Mouse (Mus musculus): ENCODE measurements around the gene Lrit2. TPM values are rescaled to one million over a fixed set of nuclear protein-coding genes. Genes with fewer than 3 reads are reported as not detected.

Lrit2 gene
- polyA plus RNA-seq (2012; ENCODE audit: insufficient read depth, insufficient read length, low replicate concordance, missing spikeins) = not detected in 2 replicates

DNA sequence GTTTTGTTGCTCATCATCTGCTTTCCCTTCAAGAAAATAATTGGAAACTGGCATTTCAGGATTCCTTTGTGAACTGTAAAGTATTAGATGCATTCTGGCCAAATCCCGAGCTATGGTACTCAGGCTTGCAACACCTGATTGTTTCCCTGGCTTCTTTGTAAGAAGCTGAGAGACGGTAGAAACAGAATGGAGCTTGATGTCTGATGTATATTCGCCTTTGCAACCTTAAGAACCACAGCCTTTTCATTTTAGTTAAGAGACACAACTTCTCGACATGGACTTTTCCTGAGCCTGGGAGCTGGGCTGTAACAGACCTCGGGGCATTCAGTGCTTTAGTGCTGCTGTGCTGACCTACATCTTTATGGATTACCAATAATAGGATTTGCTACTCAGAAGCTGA lies at the start of gene Lrit2:
Lrit2 (plus strand) TSS at position 301 of the 400 bp plus-strand sequence.
- H3K4me3 ChIP-seq (ENCODE audit: insufficient read depth, low read depth, low read length) = no peak within 1 kb of the TSS
- no peak within 1 kb of the TSS for H3K27ac ChIP-seq (ENCODE audit: insufficient read depth, low read depth, low read length)
- WGBS = 80% methylated on average over 5 of the region's 5 CpGs
- no peak for TF ChIP-seq POLR2A (IDR thresholded peaks at IDR 0.05; ENCODE audit: insufficient read depth, low read depth, low read length)
- TF ChIP-seq CTCF (IDR thresholded peaks at IDR 0.05; ENCODE audit: insufficient read depth, low read depth, low read length) = no peak
- H3K4me1 ChIP-seq (ENCODE audit: control insufficient read depth, insufficient read depth, low read length) = no peaks in the 10 kb centered on the region

DNA sequence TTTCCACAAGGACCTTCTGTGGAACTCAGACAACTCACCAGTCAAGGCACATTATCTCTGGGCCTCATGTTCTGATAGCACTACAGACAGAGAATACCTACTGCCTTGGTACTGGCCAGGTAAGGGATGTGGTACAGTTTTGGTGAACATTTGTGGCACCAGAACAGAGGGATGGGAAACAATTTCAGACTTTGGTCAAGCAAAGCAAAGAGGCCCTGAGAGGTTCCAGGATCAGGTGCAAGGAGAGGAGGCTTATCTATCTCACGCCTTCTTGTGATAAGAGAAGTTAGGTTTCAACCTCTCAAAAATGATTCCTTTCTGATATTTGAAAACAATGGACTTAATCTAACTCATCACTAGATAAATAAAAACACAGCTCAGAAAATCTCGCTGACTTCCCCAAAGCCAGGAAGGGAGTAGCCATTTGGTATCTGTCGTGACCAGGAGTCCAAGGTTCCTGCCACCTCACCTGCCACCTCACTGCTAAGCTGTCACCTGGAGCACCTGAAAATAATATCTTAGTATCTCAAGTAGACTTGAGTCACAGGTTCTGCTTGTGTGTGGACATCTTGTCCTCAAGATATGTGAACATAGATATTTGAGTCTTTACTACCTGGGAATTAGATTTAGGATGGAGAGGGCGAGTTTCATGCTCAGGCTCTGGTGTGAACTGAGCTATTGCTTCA lies 40.3 kb upstream of the Lrit2 start:
- TF ChIP-seq POLR2A (IDR thresholded peaks at IDR 0.05; ENCODE audit: insufficient read depth, low read depth, low read length) (no peak), CTCF (IDR thresholded peaks at IDR 0.05; ENCODE audit: insufficient read depth, low read depth, low read length) (no peak)
- Histone ChIP-seq H3K4me3 (ENCODE audit: insufficient read depth, low read depth, low read length) (no peak overlapping the region), H3K4me1 (ENCODE audit: control insufficient read depth, insufficient read depth, low read length) (peaks cover under 1% of the 10 kb centered on the region; the same call in 1 of the 2 replicates), H3K27ac (ENCODE audit: insufficient read depth, low read depth, low read length) (no peak overlapping the region)
- 92% methylated on average over 4 of the region's 4 CpGs for WGBS

DNA sequence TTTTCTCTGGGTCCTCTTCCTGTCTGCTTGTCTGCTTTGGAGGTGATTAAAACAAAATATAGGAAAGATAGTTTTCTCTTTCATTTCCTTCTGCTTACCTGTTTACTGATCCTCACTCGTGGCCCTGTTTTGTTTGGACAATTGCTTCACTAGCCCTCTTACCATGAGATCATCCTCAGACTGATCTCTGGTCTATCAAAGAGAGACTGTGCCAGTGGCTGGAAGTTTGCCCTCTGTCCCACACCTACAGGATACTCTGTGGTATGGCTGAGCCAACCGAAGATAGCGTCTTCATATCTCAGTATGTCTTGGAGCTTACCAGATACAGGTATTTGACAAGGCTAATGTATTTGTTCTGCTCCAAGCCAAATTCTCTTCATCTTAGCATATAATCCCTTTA lies 39.8 kb upstream of the Lrit2 start:
- WGBS = 93% methylated on average over 3 of the region's 3 CpGs
- TF ChIP-seq POLR2A (IDR thresholded peaks at IDR 0.05; ENCODE audit: insufficient read depth, low read depth, low read length) (no peak), CTCF (IDR thresholded peaks at IDR 0.05; ENCODE audit: insufficient read depth, low read depth, low read length) (no peak)
- H3K4me3 ChIP-seq (ENCODE audit: insufficient read depth, low read depth, low read length) = no peak overlapping the region
- H3K4me1 ChIP-seq (ENCODE audit: control insufficient read depth, insufficient read depth, low read length) = peaks cover 3% of the 10 kb centered on the region; the same call in 1 of the 2 replicates
- no peak overlapping the region for H3K27ac ChIP-seq (ENCODE audit: insufficient read depth, low read depth, low read length)

DNA sequence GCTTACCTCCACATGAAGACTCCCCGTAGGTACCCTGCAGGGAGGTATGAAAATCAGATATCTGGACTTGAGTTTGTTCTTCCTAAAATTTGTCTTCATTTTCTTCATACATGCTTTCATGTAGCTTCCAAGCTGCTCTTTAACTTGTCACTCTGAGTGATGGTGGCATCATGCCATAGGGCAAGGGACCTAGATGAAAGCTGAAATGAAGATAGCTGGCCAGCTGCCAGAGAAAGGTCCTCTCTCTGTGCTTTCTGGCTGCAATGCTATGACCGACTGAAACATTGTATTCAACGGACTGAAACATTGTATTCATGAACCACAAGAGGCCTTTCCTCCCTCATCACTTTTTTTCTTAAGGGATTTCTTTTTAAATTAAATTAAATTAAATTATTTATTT lies 39.2 kb upstream of the Lrit2 start:
- H3K4me1 ChIP-seq (ENCODE audit: control insufficient read depth, insufficient read depth, low read length) = peaks cover 3% of the 10 kb centered on the region; the same call in 1 of the 2 replicates
- H3K27ac ChIP-seq (ENCODE audit: insufficient read depth, low read depth, low read length) = no peak overlapping the region
- 82% methylated on average over 3 of the region's 3 CpGs for whole genome bisulfite sequencing
- H3K4me3 ChIP-seq (ENCODE audit: insufficient read depth, low read depth, low read length) = no peak overlapping the region
- TF ChIP-seq POLR2A (IDR thresholded peaks at IDR 0.05; ENCODE audit: insufficient read depth, low read depth, low read length) = no peak
- no peak for TF ChIP-seq CTCF (IDR thresholded peaks at IDR 0.05; ENCODE audit: insufficient read depth, low read depth, low read length)

DNA sequence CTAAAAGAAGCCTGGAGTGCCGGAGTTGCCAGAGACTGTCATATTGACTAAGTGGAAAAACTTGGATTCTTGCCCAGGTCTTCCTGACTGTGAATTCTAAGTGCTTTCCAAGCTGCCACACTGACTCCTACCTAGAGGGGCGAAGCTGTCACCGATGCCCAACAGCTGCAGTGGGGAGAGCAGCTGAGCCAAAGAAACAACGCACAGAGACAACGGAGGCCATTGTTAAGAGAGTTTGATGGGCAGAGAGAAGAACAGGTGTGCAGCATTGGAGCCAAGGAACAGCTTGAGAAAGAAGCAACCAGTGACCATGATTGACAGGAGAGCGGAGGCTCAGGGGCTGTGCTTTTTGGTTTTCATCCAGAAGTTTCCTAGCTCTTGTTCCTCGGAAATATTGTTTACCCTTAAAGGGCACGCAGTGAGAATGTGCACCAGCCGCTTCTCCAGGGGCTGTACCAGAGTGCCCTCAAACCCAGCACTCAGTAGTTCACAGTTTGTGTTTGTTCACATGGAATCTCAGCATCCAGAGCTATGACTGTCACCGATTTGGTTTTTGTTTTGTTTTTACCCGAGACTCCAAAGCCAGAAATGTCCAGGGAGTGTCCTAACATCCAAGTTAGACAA lies 35.1 kb upstream of the Lrit2 start:
- no peak overlapping the region for H3K4me3 ChIP-seq (ENCODE audit: insufficient read depth, low read depth, low read length)
- peaks cover 3% of the 10 kb centered on the region; the same call in 1 of the 2 replicates for H3K4me1 ChIP-seq (ENCODE audit: control insufficient read depth, insufficient read depth, low read length)
- TF ChIP-seq POLR2A (IDR thresholded peaks at IDR 0.05; ENCODE audit: insufficient read depth, low read depth, low read length) (no peak), CTCF (IDR thresholded peaks at IDR 0.05; ENCODE audit: insufficient read depth, low read depth, low read length) (no peak)
- H3K27ac ChIP-seq (ENCODE audit: insufficient read depth, low read depth, low read length) = no peak overlapping the region
- 29% methylated on average over 11 of the region's 11 CpGs for WGBS

DNA sequence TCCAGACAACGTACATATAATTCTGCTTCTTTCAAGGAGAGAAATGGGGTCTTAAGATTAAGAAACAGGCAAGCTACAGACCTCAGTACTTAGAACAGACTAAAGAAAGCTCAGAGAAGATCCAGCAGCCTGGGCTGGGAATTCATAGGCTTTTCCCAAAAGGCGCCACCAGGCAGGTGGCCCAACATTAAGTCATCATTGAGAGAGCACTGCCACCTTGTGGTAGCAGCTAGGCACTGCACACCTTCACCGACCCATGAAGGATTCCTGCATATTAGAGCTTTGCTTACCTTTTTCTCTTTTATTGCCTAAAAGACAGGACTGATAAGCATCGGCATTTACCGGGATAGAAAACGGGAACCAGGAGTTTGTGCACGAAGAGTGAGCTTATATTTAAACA lies 34.5 kb upstream of the Lrit2 start:
- 13% methylated on average over 7 of the region's 7 CpGs for WGBS
- no peak for TF ChIP-seq POLR2A (IDR thresholded peaks at IDR 0.05; ENCODE audit: insufficient read depth, low read depth, low read length)
- TF ChIP-seq CTCF (IDR thresholded peaks at IDR 0.05; ENCODE audit: insufficient read depth, low read depth, low read length) = peak; percentile 63; the same call in 1 of the 2 replicates
- Histone ChIP-seq H3K27ac (ENCODE audit: insufficient read depth, low read depth, low read length) (no peak overlapping the region), H3K4me3 (ENCODE audit: insufficient read depth, low read depth, low read length) (no peak overlapping the region), H3K4me1 (ENCODE audit: control insufficient read depth, insufficient read depth, low read length) (peaks cover 3% of the 10 kb centered on the region; the same call in 1 of the 2 replicates)

DNA sequence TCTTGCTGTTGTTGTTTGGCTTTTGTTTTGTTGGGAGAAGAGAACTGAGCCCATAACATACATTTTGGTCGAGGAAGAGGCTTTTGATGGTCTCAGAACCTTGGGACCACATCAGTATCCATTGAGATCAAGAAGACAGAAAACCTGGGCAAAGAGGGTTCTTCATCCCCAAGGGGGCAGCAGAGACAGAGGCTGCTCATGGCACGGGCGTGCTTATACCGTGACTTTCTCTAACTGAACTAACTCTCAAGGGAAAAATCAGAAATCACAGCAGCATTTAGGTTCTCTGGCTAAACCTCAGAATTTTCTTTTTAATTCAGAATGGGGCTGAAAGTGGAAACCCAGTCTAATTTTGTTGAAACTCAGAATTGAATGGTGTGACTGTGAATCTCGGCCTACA lies 33.3 kb upstream of the Lrit2 start:
- WGBS = 50% methylated on average over 5 of the region's 5 CpGs
- Histone ChIP-seq H3K27ac (ENCODE audit: insufficient read depth, low read depth, low read length) (no peak overlapping the region), H3K4me1 (ENCODE audit: control insufficient read depth, insufficient read depth, low read length) (peaks cover 3% of the 10 kb centered on the region; the same call in 1 of the 2 replicates), H3K4me3 (ENCODE audit: insufficient read depth, low read depth, low read length) (no peak overlapping the region)
- no peak for TF ChIP-seq POLR2A (IDR thresholded peaks at IDR 0.05; ENCODE audit: insufficient read depth, low read depth, low read length)
- TF ChIP-seq CTCF (IDR thresholded peaks at IDR 0.05; ENCODE audit: insufficient read depth, low read depth, low read length) = no peak

DNA sequence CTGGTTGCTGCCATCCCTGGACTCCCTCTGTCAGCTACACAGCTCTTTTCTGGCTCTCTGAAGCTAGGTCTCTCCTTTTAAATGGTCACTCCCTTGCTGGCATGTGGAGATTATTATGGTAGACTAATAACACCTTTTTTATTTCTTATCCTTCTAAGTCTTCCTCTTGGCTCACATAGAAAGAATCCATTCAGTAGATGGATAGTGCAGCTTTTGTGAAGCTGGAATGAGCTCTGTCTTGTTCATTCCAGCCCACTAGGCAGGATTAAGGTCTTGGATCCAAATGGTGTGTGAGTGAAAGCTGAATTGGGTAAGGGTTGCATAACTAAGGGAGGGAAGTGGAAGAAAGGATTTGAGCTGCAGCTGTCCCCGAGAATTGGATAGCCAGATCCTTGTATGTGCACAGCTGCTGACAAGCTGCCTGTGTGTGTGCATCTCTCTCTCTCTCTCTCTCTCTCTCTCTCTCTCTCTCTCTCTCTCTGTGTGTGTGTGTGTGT lies 18.8 kb upstream of the Lrit2 start, which contains the start of gene Rgr:
Rgr (minus strand) TSS at position 51 of the 497 bp plus-strand sequence.
- 46% methylated on average over 1 of the region's 1 CpGs for WGBS
- Histone ChIP-seq H3K27ac (ENCODE audit: insufficient read depth, low read depth, low read length) (no peak within 1 kb of the TSS), H3K4me3 (ENCODE audit: insufficient read depth, low read depth, low read length) (no peak within 1 kb of the TSS), H3K4me1 (ENCODE audit: control insufficient read depth, insufficient read depth, low read length) (no peaks in the 10 kb centered on the region)
- TF ChIP-seq POLR2A (IDR thresholded peaks at IDR 0.05; ENCODE audit: insufficient read depth, low read depth, low read length) = no peak
- no peak for TF ChIP-seq CTCF (IDR thresholded peaks at IDR 0.05; ENCODE audit: insufficient read depth, low read depth, low read length)

DNA sequence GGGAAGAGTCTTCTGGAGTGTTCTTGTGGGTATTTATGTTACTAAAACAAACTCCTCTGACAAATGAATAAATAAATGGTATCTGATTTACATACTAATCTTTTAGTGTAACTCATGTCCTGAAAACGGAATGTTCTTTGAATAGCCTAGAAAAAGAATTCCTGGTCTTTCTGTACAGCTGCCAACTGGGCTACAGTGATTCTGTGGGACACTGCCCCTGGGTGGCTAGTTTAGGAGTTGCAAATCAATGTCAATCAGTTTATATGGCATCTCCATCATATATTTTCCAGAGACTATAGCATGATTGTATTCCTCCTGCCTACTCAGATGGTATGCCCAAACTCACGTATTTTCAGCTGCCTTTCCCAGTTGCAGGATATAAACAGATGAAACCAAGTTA lies 2.9 kb upstream of the Lrit2 start:
- Histone ChIP-seq H3K4me3 (ENCODE audit: insufficient read depth, low read depth, low read length) (no peak overlapping the region), H3K4me1 (ENCODE audit: control insufficient read depth, insufficient read depth, low read length) (no peaks in the 10 kb centered on the region), H3K27ac (ENCODE audit: insufficient read depth, low read depth, low read length) (no peak overlapping the region)
- 45% methylated on average over 2 of the region's 2 CpGs for WGBS
- TF ChIP-seq CTCF (IDR thresholded peaks at IDR 0.05; ENCODE audit: insufficient read depth, low read depth, low read length) (no peak), POLR2A (IDR thresholded peaks at IDR 0.05; ENCODE audit: insufficient read depth, low read depth, low read length) (no peak)
